Mouse (Mus musculus): Measurements from ENCODE around the gene Mgat5. TPM values are rescaled to one million over a fixed set of nuclear protein-coding genes. Genes with fewer than 3 reads are reported as not detected.

Mgat5 gene
- polyA plus RNA-seq, 1 experiment, result 11.4 TPM

DNA sequence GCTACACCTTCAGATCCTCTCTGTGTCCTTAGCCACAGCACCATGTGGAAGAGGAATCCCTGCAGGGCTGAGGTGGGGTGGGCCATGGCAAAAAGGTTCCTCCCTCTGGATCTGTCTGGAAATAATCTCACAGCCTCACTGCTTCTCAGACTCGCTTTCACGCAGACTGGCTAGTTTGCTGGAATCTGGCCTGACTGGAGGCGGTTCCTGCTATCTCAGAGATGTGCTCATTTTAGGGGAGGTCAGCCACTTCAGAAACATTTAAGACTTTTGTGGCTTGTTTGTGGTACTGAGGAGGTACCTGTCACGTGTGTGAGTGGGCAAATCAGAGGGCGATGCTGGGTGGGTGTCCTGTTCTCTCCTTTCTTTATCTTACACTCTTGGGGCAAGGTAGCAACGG is 115.0 kb downstream of the Mgat5 start:
- Histone ChIP-seq H3K27me3 (ENCODE audit: control insufficient read depth, insufficient read depth, low read length) (no peaks in the 10 kb centered on the region), H3K27ac (ENCODE audit: insufficient read depth, low read depth, low read length) (no peak overlapping the region), H3K36me3 (ENCODE audit: control insufficient read depth, insufficient read depth, low read length) (peaks cover 18% of the 10 kb centered on the region), H3K4me3 (ENCODE audit: low read depth, low read length) (no peak overlapping the region), H3K4me1 (ENCODE audit: control insufficient read depth, insufficient read depth, insufficient read length, low read length) (peaks cover 7% of the 10 kb centered on the region; the same call in 1 of the 2 replicates)
- WGBS, result 83% methylated on average over 6 of the region's 6 CpGs
- no peak for TF ChIP-seq CTCF (IDR thresholded peaks at IDR 0.05; ENCODE audit: extremely low read depth, insufficient read length, insufficient replicate concordance, low read depth, low read length)
- no peak for TF ChIP-seq POLR2A (IDR thresholded peaks at IDR 0.05; ENCODE audit: low read depth, low read length)

DNA sequence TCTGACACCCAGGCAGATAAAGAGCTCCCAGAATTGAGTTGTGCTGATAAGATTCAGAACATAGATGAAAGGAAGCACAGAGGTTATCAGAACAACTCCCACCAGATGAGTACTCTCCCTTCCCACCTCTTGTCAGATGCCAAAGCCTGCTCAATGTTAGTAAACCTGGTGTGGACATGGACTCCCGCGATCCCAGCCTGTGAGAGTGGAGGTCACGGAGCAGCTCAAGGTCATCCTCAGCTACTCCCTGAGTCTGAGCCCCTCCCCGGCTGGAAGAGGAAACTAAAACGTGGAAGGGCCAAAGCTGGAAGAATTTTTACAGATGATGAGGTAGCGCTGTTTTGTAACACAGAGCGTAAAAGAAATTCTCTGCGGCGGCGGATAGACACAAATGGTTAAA is 116.1 kb downstream of the Mgat5 start:
- peaks cover 7% of the 10 kb centered on the region; the same call in 1 of the 2 replicates for H3K4me1 ChIP-seq (ENCODE audit: control insufficient read depth, insufficient read depth, insufficient read length, low read length)
- peaks cover 20% of the 10 kb centered on the region for H3K36me3 ChIP-seq (ENCODE audit: control insufficient read depth, insufficient read depth, low read length)
- TF ChIP-seq CTCF (IDR thresholded peaks at IDR 0.05; ENCODE audit: extremely low read depth, insufficient read length, insufficient replicate concordance, low read depth, low read length) (no peak), POLR2A (IDR thresholded peaks at IDR 0.05; ENCODE audit: low read depth, low read length) (no peak)
- 79% methylated on average over 10 of the region's 10 CpGs for WGBS
- peak overlapping the region; percentile 14; the same call in 1 of the 2 replicates for H3K27ac ChIP-seq (ENCODE audit: insufficient read depth, low read depth, low read length)
- H3K27me3 ChIP-seq (ENCODE audit: control insufficient read depth, insufficient read depth, low read length), result no peaks in the 10 kb centered on the region
- no peak overlapping the region for H3K4me3 ChIP-seq (ENCODE audit: low read depth, low read length)

DNA sequence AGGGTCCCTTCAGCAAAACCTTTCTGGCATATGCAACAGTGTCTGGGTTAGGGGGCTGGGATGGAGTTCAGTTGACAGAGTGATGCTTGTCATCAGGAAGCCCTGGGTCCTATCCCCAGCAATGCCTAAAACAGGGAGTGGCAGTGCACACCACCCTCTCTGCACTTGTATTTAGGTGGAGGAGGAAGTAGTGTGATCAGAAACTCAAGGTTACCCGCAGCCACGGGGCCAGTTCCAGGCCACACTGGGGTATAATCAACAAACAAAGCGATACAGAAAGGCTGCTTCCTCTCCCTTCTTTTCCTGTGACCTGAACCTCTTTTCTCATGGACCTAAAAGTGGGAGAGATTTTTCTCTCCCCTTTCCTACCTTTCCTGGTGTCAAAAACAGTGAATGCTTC is 116.8 kb downstream of the Mgat5 start:
- 19% methylated on average over 3 of the region's 3 CpGs for WGBS

DNA sequence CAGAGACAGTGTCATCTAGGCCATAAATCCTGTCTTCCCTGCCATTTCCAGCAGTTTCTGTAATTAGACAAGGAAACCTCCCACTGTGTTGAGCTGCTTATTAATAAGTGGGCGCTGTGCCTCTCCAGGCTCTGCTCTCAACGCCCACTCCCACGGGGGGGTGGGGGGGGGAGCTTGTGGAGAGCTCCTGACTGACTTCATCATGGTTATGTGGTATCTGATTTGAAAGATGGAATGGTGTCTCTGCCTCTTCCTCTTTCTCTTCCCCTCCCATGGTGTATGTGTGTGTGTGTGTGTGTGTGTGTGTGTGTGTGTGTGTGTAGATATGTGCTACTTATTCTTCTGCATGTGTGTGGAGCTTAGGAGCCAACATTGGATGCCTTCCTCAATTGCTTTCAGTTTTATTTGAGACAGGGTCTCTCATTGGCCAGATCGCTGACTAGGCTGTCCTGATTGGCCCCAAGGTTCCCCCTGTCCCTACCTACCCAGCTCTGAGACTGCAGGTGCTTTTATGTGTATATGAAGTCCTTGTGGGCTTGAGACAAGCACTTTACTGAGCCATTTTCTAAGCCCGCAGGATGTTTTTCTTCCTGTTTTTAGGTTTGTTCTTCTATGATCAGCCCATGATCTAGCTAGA is 117.5 kb downstream of the Mgat5 start:
- peaks cover 7% of the 10 kb centered on the region; the same call in 1 of the 2 replicates for H3K4me1 ChIP-seq (ENCODE audit: control insufficient read depth, insufficient read depth, insufficient read length, low read length)
- H3K27ac ChIP-seq (ENCODE audit: insufficient read depth, low read depth, low read length), result no peak overlapping the region
- H3K4me3 ChIP-seq (ENCODE audit: low read depth, low read length), result no peak overlapping the region
- TF ChIP-seq POLR2A (IDR thresholded peaks at IDR 0.05; ENCODE audit: low read depth, low read length) (no peak), CTCF (IDR thresholded peaks at IDR 0.05; ENCODE audit: extremely low read depth, insufficient read length, insufficient replicate concordance, low read depth, low read length) (no peak)
- 65% methylated on average over 5 of the region's 5 CpGs for WGBS
- H3K27me3 ChIP-seq (ENCODE audit: control insufficient read depth, insufficient read depth, low read length), result no peaks in the 10 kb centered on the region
- peaks cover 20% of the 10 kb centered on the region for H3K36me3 ChIP-seq (ENCODE audit: control insufficient read depth, insufficient read depth, low read length)

More for the DNA sequence above, 116.8 kb downstream of the Mgat5 start:
- H3K27ac ChIP-seq (ENCODE audit: insufficient read depth, low read depth, low read length), result no peak overlapping the region
- H3K36me3 ChIP-seq (ENCODE audit: control insufficient read depth, insufficient read depth, low read length), result peaks cover 20% of the 10 kb centered on the region
- H3K27me3 ChIP-seq (ENCODE audit: control insufficient read depth, insufficient read depth, low read length), result no peaks in the 10 kb centered on the region
- peaks cover 7% of the 10 kb centered on the region; the same call in 1 of the 2 replicates for H3K4me1 ChIP-seq (ENCODE audit: control insufficient read depth, insufficient read depth, insufficient read length, low read length)
- H3K4me3 ChIP-seq (ENCODE audit: low read depth, low read length), result no peak overlapping the region
- TF ChIP-seq CTCF (IDR thresholded peaks at IDR 0.05; ENCODE audit: extremely low read depth, insufficient read length, insufficient replicate concordance, low read depth, low read length) (no peak), POLR2A (IDR thresholded peaks at IDR 0.05; ENCODE audit: low read depth, low read length) (no peak)

DNA sequence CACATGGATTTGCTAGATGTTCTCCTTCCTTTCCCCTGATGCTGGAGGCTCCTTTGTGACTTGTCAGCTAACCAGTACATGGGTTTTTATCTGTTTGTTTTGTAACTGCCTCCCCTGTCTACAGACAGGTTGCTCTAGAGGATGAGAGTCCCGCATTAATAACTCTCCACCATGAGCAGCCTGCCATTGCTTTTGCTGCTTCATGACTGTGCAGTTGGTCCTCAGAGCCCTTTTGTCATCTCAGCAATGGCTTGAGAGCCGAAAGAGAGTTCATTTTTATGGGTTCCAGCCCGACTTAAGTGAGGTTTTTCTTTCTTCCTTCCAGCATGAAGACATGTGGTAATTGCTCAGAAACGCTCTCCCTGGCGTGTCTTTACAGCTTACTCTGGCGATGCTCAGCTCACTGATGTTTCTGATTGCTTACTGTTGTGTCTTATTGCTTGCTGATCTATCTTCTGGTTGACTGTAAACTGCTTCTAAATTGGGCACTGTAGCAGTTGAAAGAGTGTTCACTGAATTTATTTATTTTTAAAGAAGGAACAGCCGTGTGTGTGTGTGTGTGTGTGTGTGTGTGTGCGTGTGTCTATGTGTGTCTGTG is 120.9 kb downstream of the Mgat5 start:
- 78% methylated on average over 8 of the region's 8 CpGs for WGBS
- peaks cover 26% of the 10 kb centered on the region for H3K36me3 ChIP-seq (ENCODE audit: control insufficient read depth, insufficient read depth, low read length)
- H3K27me3 ChIP-seq (ENCODE audit: control insufficient read depth, insufficient read depth, low read length), result no peaks in the 10 kb centered on the region
- no peak overlapping the region for H3K27ac ChIP-seq (ENCODE audit: insufficient read depth, low read depth, low read length)
- H3K4me1 ChIP-seq (ENCODE audit: control insufficient read depth, insufficient read depth, insufficient read length, low read length), result peaks cover 5% of the 10 kb centered on the region; the same call in 1 of the 2 replicates
- TF ChIP-seq POLR2A (IDR thresholded peaks at IDR 0.05; ENCODE audit: low read depth, low read length), result no peak
- no peak for TF ChIP-seq CTCF (IDR thresholded peaks at IDR 0.05; ENCODE audit: extremely low read depth, insufficient read length, insufficient replicate concordance, low read depth, low read length)
- H3K4me3 ChIP-seq (ENCODE audit: low read depth, low read length), result no peak overlapping the region

GRCm38 (mm10) chr1:127327773-127328172 is 123.0 kb downstream of the Mgat5 start:
- TF ChIP-seq POLR2A (IDR thresholded peaks at IDR 0.05; ENCODE audit: low read depth, low read length) (no peak), CTCF (IDR thresholded peaks at IDR 0.05; ENCODE audit: extremely low read depth, insufficient read length, insufficient replicate concordance, low read depth, low read length) (no peak)
- WGBS, result 85% methylated on average over 6 of the region's 6 CpGs
- H3K36me3 ChIP-seq (ENCODE audit: control insufficient read depth, insufficient read depth, low read length), result peaks cover 23% of the 10 kb centered on the region
- H3K4me3 ChIP-seq (ENCODE audit: low read depth, low read length), result no peak overlapping the region
- H3K27ac ChIP-seq (ENCODE audit: insufficient read depth, low read depth, low read length), result no peak overlapping the region
- no peaks in the 10 kb centered on the region for H3K27me3 ChIP-seq (ENCODE audit: control insufficient read depth, insufficient read depth, low read length)
- no peaks in the 10 kb centered on the region for H3K4me1 ChIP-seq (ENCODE audit: control insufficient read depth, insufficient read depth, insufficient read length, low read length)

DNA sequence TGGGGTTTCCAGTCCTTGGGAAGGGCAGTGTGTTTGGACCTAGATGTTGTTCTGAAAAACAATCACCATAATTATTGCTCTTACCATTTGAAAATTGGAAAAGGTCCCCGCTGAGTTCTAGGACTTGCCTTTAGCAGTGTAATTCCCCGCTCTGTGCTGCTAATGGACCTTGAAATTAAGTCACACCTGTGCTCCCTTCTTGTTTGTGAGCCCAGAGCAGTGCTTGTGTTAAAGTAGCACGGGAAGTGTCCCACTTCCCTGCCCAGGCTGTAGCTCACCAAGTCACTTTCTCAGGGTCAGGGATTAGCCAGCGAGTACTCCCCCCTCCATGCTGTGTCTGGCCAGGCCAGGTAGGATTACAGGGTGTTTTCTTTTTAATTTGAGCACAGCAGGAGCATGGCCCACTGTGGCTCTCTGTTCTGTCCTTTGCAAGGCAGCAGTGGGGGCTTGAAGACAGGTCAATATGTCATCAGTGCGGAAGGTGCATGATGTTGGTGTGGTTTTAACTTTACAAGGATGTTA is 123.6 kb downstream of the Mgat5 start:
- Histone ChIP-seq H3K4me1 (ENCODE audit: control insufficient read depth, insufficient read depth, insufficient read length, low read length) (no peaks in the 10 kb centered on the region), H3K27me3 (ENCODE audit: control insufficient read depth, insufficient read depth, low read length) (no peaks in the 10 kb centered on the region), H3K27ac (ENCODE audit: insufficient read depth, low read depth, low read length) (no peak overlapping the region), H3K4me3 (ENCODE audit: low read depth, low read length) (no peak overlapping the region), H3K36me3 (ENCODE audit: control insufficient read depth, insufficient read depth, low read length) (peaks cover 19% of the 10 kb centered on the region)
- 85% methylated on average over 5 of the region's 5 CpGs for WGBS
- TF ChIP-seq POLR2A (IDR thresholded peaks at IDR 0.05; ENCODE audit: low read depth, low read length) (no peak), CTCF (IDR thresholded peaks at IDR 0.05; ENCODE audit: extremely low read depth, insufficient read length, insufficient replicate concordance, low read depth, low read length) (no peak)

Measured in small intestine, adult 2 months (tissue).